Mouse (Mus musculus): ENCODE results near the gene Spats2l.

Spats2l gene

GRCm38 (mm10) chr1:57901494-57901893 lies 127.5 kb downstream of the Spats2l start:
- no peak for DNase-seq

GRCm38 (mm10) chr1:57903793-57904192 lies 129.8 kb downstream of the Spats2l start:
- DNase-seq = no peak

GRCm38 (mm10) chr1:57905912-57906311 lies 131.9 kb downstream of the Spats2l start:
- no peak for DNase-seq

GRCm38 (mm10) chr1:57906312-57906711 lies 132.3 kb downstream of the Spats2l start:
- no peak for DNase-seq

GRCm38 (mm10) chr1:57911561-57911960 lies 137.6 kb downstream of the Spats2l start:
- DNase-seq = no peak

GRCm38 (mm10) chr1:57917342-57917741 lies 143.4 kb downstream of the Spats2l start:
- DNase-seq = no peak

GRCm38 (mm10) chr1:57918567-57918966 lies 144.6 kb downstream of the Spats2l start:
- no peak for DNase-seq

GRCm38 (mm10) chr1:57934287-57934686 lies 160.3 kb downstream of the Spats2l start:
- no peak for DNase-seq

GRCm38 (mm10) chr1:57940691-57941090 lies 166.7 kb downstream of the Spats2l start:
- DNase-seq = no peak

GRCm38 (mm10) chr1:57941095-57941494 lies 167.1 kb downstream of the Spats2l start:
- DNase-seq = no peak

- DNase-seq = no peak
Measured at GRCm38 (mm10) chr1:57941734-57942133, 167.8 kb downstream of the Spats2l start.

GRCm38 (mm10) chr1:57942215-57942614 lies 168.3 kb downstream of the Spats2l start:
- no peak for DNase-seq

- DNase-seq = no peak
Measured at GRCm38 (mm10) chr1:57947552-57948347, 173.8 kb downstream of the Spats2l start.

GRCm38 (mm10) chr1:57949195-57949594 lies 175.2 kb downstream of the Spats2l start:
- no peak for DNase-seq

- no peak for DNase-seq
Measured at GRCm38 (mm10) chr1:57949716-57950115, 175.8 kb downstream of the Spats2l start.

GRCm38 (mm10) chr1:57952509-57952908 lies 178.5 kb downstream of the Spats2l start:
- no peak for DNase-seq

GRCm38 (mm10) chr1:57953586-57954375 lies 179.8 kb downstream of the Spats2l start:
- DNase-seq = no peak

- no peak for DNase-seq
Measured at GRCm38 (mm10) chr1:57954376-57954765, 180.4 kb downstream of the Spats2l start.

GRCm38 (mm10) chr1:57955774-57956173 lies 181.8 kb downstream of the Spats2l start:
- no peak for DNase-seq

- peak; percentile 95 to 97 for DNase-seq
Measured at GRCm38 (mm10) chr1:57969327-57970271, 195.6 kb downstream of the Spats2l start.

- DNase-seq = no peak
Measured at GRCm38 (mm10) chr1:57971588-57971987, 197.6 kb downstream of the Spats2l start.

GRCm38 (mm10) chr1:57976860-57977259 lies 202.9 kb downstream of the Spats2l start:
- no peak for DNase-seq

- no peak for DNase-seq
Measured at GRCm38 (mm10) chr1:57989052-57989600, 215.2 kb downstream of the Spats2l start.

All from cerebellum, adult 18-20 months (tissue).